Mouse (Mus musculus): ENCODE results near the gene Slc44a5.

- TF ChIP-seq CTCF (IDR thresholded peaks at IDR 0.05; ENCODE audit: extremely low read depth, insufficient read length, insufficient replicate concordance, low read depth, low read length) (0 out of 2 replicates have a peak, but pooled peaks have one; percentile 14), POLR2A (IDR thresholded peaks at IDR 0.05; ENCODE audit: low read depth, low read length) (no peak)
These were observed 14.1 kb upstream of the Slc44a5 start for GRCm38 (mm10) chr3:153959035-153959730.

Measured in small intestine, adult 2 months (tissue).